Mouse (Mus musculus) kidney, adult 2 months (tissue): ENCODE measurements around the gene Klhl1.

Source experiments
- CTCF ChIP-seq: fragments of 200-500 bp; conservative IDR thresholded peaks from 2 replicates; pipeline ENCODE4 v1.5.1; 2011; ENCODE audit warnings: low read depth, mild to moderate bottlenecking, control low read depth, low read length, moderate library complexity, mixed read lengths; ENCODE audit not compliant: insufficient read depth, insufficient read length
- POLR2A ChIP-seq: fragments of 200-500 bp; IDR thresholded peaks from one replicate; pipeline ENCODE4 v1.6.1; 2011; ENCODE audit warnings: low read depth, low read length, control low read depth

DNA sequence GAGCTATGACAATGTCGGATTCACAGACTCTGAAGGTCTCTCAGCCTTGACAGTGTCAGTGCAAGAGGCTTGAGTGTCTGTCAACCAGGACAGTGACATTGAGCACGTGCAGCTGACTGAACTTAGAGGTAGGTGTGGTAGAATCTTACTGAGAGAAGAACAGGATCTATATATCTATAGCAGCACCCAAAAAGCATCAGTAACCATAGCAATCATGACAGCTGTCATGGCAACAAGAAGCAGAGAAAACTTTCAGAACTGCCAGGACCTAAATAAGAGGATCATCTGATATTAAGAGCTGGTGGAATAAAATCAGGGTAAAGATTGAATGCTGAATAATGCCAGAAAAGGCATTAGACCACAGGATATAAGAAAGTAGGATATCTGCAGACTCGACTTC lies 453.0 kb downstream of the Klhl1 start:
- TF ChIP-seq CTCF (no peak), POLR2A (no peak)
